Mouse (Mus musculus) heart, postnatal 0 days (tissue): Measurements from ENCODE around the gene Peli1. TPM values are rescaled to one million over a fixed set of nuclear protein-coding genes. Genes with fewer than 3 reads are reported as not detected.

Experiments
- ATAC-seq: fragments of 200-750 bp; cut with Nextera tagmentation; 2 replicates; pipeline ENCODE4 v1.8.0; 2017; ENCODE audit warnings: low read depth, moderate number of reproducible peaks, moderate library complexity; ENCODE audit not compliant: insufficient read depth
- DNase-seq: peaks from one replicate; pipeline ENCODE4 v3.0.0-alpha.2; 2016; ENCODE audit warnings: low spot score
- H3K27ac ChIP-seq: fragments of 300-500 bp; sonication (generic); 2 replicates; pipeline ENCODE4 v1.5.1; 2014; ENCODE audit warnings: low read depth, mild to moderate bottlenecking
- H3K27me3 ChIP-seq: fragments of 300-500 bp; sonication (generic); 2 replicates; pipeline ENCODE4 v1.6.1; 2014; ENCODE audit warnings: low read length, mixed read lengths; ENCODE audit not compliant: control insufficient read depth, insufficient read depth
- H3K36me3 ChIP-seq: fragments of 300-500 bp; sonication (generic); replicated peaks from 2 replicates; pipeline ENCODE4 v1.6.1; 2014; ENCODE audit warnings: low read length, mixed read lengths; ENCODE audit not compliant: control insufficient read depth, insufficient read depth
- H3K4me1 ChIP-seq: fragments of 300-500 bp; sonication (generic); 2 replicates; pipeline ENCODE4 v1.6.1; 2014; ENCODE audit warnings: antibody characterized with exemption; ENCODE audit not compliant: control insufficient read depth, insufficient read depth
- H3K4me2 ChIP-seq: fragments of 300-500 bp; sonication (generic); 2 replicates; pipeline ENCODE4 v1.6.1; 2014; ENCODE audit warnings: low read depth, mild to moderate bottlenecking, low read length, moderate library complexity
- H3K4me3 ChIP-seq: fragments of 300-500 bp; sonication (generic); 2 replicates; pipeline ENCODE4 v1.5.1; 2014; ENCODE audit warnings: low read depth, low read length
- H3K9ac ChIP-seq: fragments of 300-500 bp; sonication (generic); replicated peaks from 2 replicates; pipeline ENCODE4 v1.6.1; 2014; ENCODE audit warnings: low read depth, low read length, mixed read lengths
- H3K9me3 ChIP-seq: fragments of 300-500 bp; sonication (generic); replicated peaks from 2 replicates; pipeline ENCODE4 v1.6.1; 2016; ENCODE audit warnings: low read length; ENCODE audit not compliant: control insufficient read depth
- CTCF ChIP-seq: IDR thresholded peaks from 2 replicates; pipeline ENCODE4 v1.5.1; 2016; ENCODE audit warnings: antibody characterized with exemption, control low read depth, low read depth
- EP300 ChIP-seq: IDR thresholded peaks from 2 replicates; pipeline ENCODE4 v1.6.1; 2016; ENCODE audit warnings: antibody characterized with exemption, low read depth
- WGBS: fragments of 180-500 bp; shearing (Covaris S2); extraction: QIAGEN DNeasy Blood & Tissue Kit; methylation state at CpG from one replicate; pipeline ENCODE4 v1.1.7; 2014; 5-methylcytosine and 5-hydroxymethylcytosine counted together
- polyA plus RNA-seq: library from polyadenylated mRNA; unstranded; fragments of >200 nt; fragmentation: Nextera tagmentation; extraction: Ambion mirVana; gene quantifications from 2 replicates; pipeline ENCODE4 v1.2.1, GENCODE M21; 2015
- total RNA-seq: library from RNA; depleted of rRNA; stranded (reverse); fragments of >200 nt; gene quantifications from 2 replicates; pipeline ENCODE4 v1.2.3, GENCODE M21; 2014; ENCODE audit warnings: low replicate concordance

Gene Peli1
- total and polyA plus RNA-seq, 2 experiments from 2014 or later: 12.9 to 16.3 TPM

GRCm38 (mm10) chr11:21093081-21093815, 2.2 kb downstream of the Peli1 start:
- H3K4me2 ChIP-seq: peak overlapping the region; percentile 51
- H3K27me3 ChIP-seq: no peaks in the 10 kb centered on the region
- TF ChIP-seq CTCF (no peak), EP300 (no peak)
- H3K4me1 ChIP-seq: peaks cover 15% of the 10 kb centered on the region
- no peak for ATAC-seq
- peak overlapping the region; percentile 51; the same call in 1 of the 2 replicates for H3K27ac ChIP-seq
- 38% methylated on average over 3 of the region's 3 CpGs for WGBS
- no peak overlapping the region for H3K9ac ChIP-seq
- H3K9me3 ChIP-seq: no peaks in the 10 kb centered on the region
- peak overlapping the region; percentile 27; the same call in 1 of the 2 replicates for H3K4me3 ChIP-seq
- DNase-seq: peak; percentile 18
- H3K36me3 ChIP-seq: no peaks in the 10 kb centered on the region

- Histone ChIP-seq H3K9ac (no peak overlapping the region), H3K4me2 (no peak overlapping the region), H3K9me3 (no peaks in the 10 kb centered on the region), H3K27ac (no peak overlapping the region), H3K36me3 (no peaks in the 10 kb centered on the region), H3K4me1 (peaks cover 11% of the 10 kb centered on the region), H3K4me3 (no peak overlapping the region), H3K27me3 (no peaks in the 10 kb centered on the region)
- WGBS: 93% methylated on average over 2 of the region's 2 CpGs
- DNase-seq (no peak), ATAC-seq (no peak)
- TF ChIP-seq CTCF: peak; percentile 11; the same call in 1 of the 2 replicates
- no peak for TF ChIP-seq EP300
These were observed 5.5 kb downstream of the Peli1 start for GRCm38 (mm10) chr11:21096590-21096989.

GRCm38 (mm10) chr11:21098457-21098856, 7.4 kb downstream of the Peli1 start:
- Histone ChIP-seq H3K9me3 (no peaks in the 10 kb centered on the region), H3K4me1 (peaks cover 9% of the 10 kb centered on the region), H3K27ac (no peak overlapping the region), H3K9ac (no peak overlapping the region), H3K27me3 (no peaks in the 10 kb centered on the region), H3K4me2 (no peak overlapping the region), H3K4me3 (no peak overlapping the region), H3K36me3 (no peaks in the 10 kb centered on the region)
- DNase-seq (no peak), ATAC-seq (no peak)
- TF ChIP-seq CTCF (no peak), EP300 (no peak)
- WGBS: 71% methylated on average over 2 of the region's 2 CpGs

GRCm38 (mm10) chr11:21100704-21101103, 9.6 kb downstream of the Peli1 start:
- H3K27me3 ChIP-seq: no peaks in the 10 kb centered on the region
- no peak overlapping the region for H3K9ac ChIP-seq
- H3K36me3 ChIP-seq: no peaks in the 10 kb centered on the region
- WGBS: 100% methylated on average over 1 of the region's 1 CpGs
- no peak for TF ChIP-seq EP300
- TF ChIP-seq CTCF: no peak
- no peak overlapping the region for H3K4me3 ChIP-seq
- ATAC-seq (no peak), DNase-seq (no peak)
- no peak overlapping the region for H3K4me2 ChIP-seq
- no peak overlapping the region for H3K27ac ChIP-seq
- no peaks in the 10 kb centered on the region for H3K9me3 ChIP-seq
- H3K4me1 ChIP-seq: peaks cover 17% of the 10 kb centered on the region

- Histone ChIP-seq H3K9me3 (no peaks in the 10 kb centered on the region), H3K36me3 (no peaks in the 10 kb centered on the region), H3K4me3 (no peak overlapping the region), H3K4me2 (no peak overlapping the region), H3K27ac (no peak overlapping the region), H3K27me3 (no peaks in the 10 kb centered on the region), H3K4me1 (peaks cover 17% of the 10 kb centered on the region), H3K9ac (no peak overlapping the region)
- ATAC-seq (no peak), DNase-seq (no peak)
- 63% methylated on average over 4 of the region's 4 CpGs for WGBS
- TF ChIP-seq CTCF (no peak), EP300 (no peak)
These were observed 10.2 kb downstream of the Peli1 start for GRCm38 (mm10) chr11:21101286-21101685.
